Mouse (Mus musculus): ENCODE measurements at regions not wholly inside any gene's neighbourhood (a gene's known extent, or its start where the extent isn't known, plus 50 kb on each side); places are given as distances from the start of the nearest gene placed in this dataset.

DNA sequence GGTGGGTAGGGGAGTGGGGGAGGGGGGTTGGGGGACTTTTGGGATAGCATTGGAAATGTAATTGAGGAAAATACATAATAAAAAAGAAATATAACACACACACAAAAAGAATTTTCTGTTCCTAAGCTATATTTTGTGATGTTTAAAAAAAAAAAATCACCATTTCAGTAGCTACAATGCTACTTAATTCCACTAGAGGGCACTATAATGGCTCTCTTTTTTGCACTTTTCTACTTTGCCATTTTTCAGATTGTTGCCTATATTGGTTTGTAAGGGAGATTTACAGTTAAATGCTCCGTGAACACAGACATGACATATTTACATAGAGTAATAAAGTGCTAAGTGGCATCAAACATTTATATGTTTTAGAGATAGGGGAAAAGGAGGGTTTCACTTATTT, 102.7 kb upstream of the Grik1 start:
- TF ChIP-seq POLR2A (IDR thresholded peaks at IDR 0.05; ENCODE audit: extremely low read depth, insufficient read depth, low read length) = no peak
- peak; percentile 27; the same call in 1 of the 2 replicates for TF ChIP-seq CTCF (IDR thresholded peaks at IDR 0.05; ENCODE audit: low read depth, low read length)
